Mouse (Mus musculus): ENCODE data around the gene Exo5.

Gene Exo5

GRCm38 (mm10) chr4:120904533-120904932, 20.3 kb downstream of the Exo5 start:
- DNase-seq = no peak

- peak; percentile 45 for DNase-seq
Observed at GRCm38 (mm10) chr4:120895810-120896584, 28.8 kb downstream of the Exo5 start.

DNA sequence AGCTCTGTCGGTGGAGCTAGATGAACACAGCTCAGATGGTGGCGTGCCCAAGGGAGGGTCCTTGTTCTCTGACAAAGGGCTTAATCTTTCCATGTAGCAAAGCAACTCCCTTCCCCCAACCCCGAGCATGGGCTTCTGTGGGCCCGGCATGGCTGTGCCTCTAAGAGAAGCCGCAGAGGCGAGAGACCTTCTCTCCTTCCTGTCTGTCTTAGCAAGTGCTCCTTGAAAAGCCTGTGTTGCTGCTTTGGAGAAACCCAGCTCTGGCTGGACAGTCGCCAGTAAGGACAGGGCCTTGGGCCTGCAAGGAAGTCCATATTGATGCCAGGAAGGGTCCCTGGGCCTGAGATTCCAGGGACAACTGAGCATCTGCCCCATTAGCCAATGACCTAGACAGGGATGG, 29.6 kb downstream of the Exo5 start:
- peak; percentile 49 for DNase-seq

- peak; percentile 43 for DNase-seq
Observed at GRCm38 (mm10) chr4:120894584-120894983, 30.2 kb downstream of the Exo5 start.

DNA sequence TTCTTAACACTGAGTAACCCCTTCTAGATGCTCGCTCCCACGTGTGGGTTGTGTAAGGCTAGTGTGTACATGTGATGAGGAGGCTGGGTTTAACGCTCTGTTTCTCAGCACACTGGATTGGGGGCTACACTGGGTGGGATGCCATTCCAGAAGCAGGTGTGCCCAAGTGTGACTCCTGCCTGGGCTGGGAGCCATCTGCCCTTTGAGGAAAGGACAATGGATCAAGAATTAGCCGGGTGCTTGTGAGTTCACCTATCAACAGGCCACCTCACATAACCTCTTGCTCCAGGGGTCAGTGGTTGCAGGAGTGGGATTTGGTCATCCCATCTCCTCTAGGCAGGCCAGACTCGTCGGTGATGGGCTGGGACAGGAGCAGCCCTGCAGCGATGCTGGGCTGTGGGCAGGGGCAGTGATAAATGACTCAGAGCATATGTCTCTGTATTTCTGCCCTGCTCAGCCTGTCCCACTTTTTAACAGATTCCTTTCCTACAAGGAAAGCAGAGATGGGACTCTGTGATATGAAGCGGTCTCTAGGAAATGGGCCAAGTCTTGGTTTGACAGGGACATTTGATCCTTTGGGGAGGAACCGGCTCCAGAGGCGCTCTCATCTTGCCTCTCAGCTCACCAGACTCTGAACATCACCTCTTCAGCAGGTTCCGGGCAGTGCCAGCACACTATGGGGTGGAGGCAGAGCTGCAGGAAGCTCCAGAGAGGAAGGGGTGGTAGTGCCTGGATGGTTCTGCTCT, 31.0 kb downstream of the Exo5 start:
- DNase-seq = peak; percentile 68

GRCm38 (mm10) chr4:120892516-120892915, 32.3 kb downstream of the Exo5 start:
- no peak for DNase-seq

DNA sequence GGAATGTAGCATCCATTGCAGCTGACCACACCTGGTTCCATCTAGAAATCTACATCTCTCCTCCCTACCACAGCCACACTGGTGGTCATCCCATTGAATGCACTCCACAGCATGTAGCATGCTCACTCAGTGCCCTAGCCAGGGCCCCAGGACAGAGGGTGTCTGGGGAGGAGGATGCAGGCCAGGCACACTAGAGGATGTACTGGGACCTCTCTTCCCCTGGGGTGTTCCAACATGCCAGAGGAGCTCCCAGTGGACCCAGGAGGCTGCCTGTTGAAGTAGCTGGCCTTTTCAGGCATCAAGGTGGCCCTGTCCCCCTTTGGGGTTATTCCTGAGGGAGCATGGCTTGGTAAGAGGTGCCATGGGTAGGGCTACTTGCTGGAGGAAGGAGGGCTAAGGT, 32.9 kb downstream of the Exo5 start:
- no peak for DNase-seq

DNA sequence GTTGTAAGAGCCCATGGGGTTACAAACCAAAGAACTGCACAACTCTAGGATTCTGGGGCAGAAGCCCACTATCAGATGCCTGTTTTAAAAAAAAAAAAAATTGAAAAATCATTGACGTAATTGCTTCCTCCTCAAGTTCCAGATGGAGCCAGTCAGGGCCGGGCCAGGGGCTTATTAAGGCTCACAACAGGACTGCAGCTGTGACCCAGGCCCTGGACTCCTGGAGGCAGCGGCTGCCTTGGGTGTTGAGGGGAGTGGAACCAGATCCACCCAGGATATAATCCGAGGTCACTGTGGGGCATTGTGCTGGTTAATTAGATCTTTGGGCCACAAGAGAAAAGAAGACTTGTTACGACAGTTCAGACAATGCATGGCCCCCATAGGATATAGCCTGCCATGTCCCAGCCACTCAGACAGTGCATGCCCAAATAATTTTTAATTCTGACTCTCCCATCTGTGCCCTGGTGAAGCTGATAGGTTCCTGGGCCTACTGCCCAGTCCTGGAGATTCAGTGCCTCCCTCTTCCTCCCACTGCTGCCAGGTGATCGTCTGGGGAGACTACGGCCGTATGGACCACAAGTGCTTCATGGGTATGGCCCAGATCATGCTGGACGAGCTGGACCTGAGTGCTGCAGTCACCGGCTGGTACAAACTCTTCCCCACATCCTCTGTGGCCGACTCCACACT, 33.9 kb downstream of the Exo5 start:
- peak; percentile 89 for DNase-seq

DNA sequence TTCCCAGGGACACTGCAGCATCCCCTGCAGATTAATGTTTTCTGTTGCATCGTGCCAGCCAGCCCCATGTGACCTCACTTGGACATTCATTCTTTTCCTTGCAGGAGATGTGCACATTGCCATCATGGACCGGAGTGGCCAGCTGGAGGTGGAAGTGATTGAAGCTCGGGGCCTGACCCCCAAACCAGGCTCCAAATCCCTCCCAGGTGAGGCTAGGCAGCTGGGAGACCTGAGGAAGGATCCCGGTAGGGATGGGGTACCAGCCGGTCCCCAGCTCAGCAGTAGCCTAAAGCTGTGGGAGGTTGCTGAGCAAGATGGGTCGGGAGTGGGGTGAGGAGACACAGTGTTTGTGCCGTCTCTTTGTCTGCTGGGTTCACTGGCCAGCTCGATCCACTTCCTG, 35.9 kb downstream of the Exo5 start:
- DNase-seq = no peak

- peak; percentile 78 for DNase-seq
Observed at GRCm38 (mm10) chr4:120887381-120888112, 37.3 kb downstream of the Exo5 start.

DNA sequence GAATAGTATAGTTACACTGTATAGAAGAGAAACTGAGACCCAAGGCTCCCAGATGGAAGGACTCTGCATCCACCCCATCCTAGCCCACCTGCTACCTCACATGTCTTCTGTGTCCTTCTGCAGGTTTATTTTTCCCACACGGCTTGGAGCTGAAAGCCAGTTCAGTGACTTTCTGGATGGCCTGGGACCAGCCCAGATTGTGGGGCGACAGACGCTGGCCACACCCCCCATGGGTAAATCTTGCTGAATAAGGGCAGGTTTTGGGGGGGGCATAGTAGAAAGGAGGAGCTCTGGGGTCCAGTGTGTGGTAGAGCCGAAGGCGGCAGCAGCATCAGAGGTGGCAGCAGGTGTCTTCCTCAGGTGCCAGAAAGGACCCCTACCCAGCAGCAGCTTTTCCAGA, 38.0 kb downstream of the Exo5 start:
- no peak for DNase-seq

- no peak for DNase-seq
Observed at GRCm38 (mm10) chr4:120886131-120886530, 38.7 kb downstream of the Exo5 start.

GRCm38 (mm10) chr4:120885208-120886120, 39.4 kb downstream of the Exo5 start:
- no peak for DNase-seq

GRCm38 (mm10) chr4:120882002-120882625, 42.7 kb downstream of the Exo5 start:
- no peak for DNase-seq

DNA sequence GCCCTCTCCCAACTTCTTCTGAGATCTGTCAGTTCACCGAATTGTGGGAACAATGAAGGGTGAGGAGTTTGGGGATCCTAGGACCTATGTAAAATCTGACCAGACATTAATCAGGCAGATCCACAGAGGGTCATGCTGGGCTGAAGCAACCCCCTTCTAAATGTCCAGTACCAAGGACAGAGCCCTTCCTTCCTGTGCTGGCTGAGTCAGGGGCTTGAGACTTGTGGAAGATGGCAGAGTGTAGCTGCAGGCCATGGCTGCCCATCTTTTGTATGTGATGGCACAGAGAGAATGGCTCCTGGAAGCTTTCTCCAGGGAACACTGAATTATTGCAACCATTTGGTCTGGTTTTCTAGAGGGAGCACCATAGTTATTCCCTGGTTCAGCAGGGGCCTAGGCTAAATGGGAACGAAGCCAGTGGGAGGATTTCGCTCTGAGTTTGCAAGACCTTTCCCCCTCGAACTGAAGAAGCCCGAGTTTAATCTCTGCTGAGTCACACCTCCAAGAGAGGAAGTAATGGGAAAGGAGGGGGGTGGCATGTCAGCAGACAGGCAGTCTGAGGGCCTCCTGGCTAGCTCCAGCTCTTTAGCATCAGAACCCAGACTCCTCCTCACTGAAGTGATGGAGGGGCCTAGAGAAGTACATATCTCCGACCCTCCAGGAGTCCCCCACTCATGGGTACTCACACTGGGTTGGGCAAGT, 43.9 kb downstream of the Exo5 start:
- no peak for DNase-seq

GRCm38 (mm10) chr4:120879386-120879785, 45.4 kb downstream of the Exo5 start:
- DNase-seq = no peak

DNA sequence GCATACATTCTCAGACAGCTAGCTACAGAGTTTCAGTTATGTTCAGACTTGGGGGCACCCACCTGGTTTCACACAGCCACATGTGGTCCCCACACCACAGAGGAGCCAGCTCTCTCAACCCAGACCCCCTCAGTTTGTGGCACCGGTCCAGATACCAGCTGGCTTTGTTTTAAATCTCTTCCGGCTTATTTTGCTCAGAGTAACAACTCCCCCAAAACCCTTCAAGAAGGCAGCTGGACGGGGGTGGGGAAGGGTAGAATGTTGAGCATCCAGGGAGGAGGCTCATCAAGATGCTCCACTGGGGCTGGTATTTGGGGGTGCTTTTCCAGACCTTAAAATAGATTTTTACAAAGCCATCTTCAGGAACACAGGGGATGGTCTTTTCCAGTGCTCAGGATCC, 46.1 kb downstream of the Exo5 start:
- no peak for DNase-seq

DNA sequence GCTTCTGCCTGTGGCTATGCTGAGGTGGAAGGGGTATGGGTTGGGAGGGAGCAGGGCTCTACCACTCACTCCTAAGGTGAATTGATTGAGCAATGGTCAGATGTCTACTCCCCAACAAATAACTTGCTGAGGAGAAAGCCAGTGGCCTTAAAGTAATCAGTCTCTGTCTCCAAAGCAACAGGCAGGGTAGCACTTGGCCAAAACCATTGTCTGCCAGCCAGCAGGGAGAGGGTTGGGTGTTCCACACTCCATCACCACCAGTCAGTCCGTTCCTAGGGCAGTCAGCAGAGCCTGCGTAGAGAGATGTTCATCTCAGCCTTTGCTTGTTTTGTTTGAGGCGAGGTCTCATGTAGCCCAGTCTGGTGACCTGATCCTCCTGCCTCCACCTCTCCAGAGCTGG, 48.9 kb downstream of the Exo5 start:
- no peak for DNase-seq
